Mouse (Mus musculus) liver, embryonic 14.5 days (tissue): Measurements from ENCODE around the gene Olfr69. TPM values are rescaled to one million over a fixed set of nuclear protein-coding genes. Genes with fewer than 3 reads are reported as not detected.
"Not testable (repeated sequence)": the region's sequence is repeated elsewhere in the genome, so short reads cannot be mapped to it uniquely, and the experiment has no call there.

Experiments used
- ATAC-seq: fragments of 200-750 bp; cut with Nextera tagmentation; 2 replicates; pipeline ENCODE4 v1.8.0; 2017; ENCODE audit warnings: moderate number of reproducible peaks, mild to moderate bottlenecking, moderate library complexity; ENCODE audit not compliant: insufficient read depth
- DNase-seq, 3 experiments: peaks; one replicate each; pipeline ENCODE4 v3.0.0-alpha.2; 2012 to 2013; ENCODE audit warnings: low read depth in 3 of 3, low spot score in 3 of 3
- H3K27ac ChIP-seq: fragments of 300-500 bp; sonication (generic); 2 replicates; pipeline ENCODE4 v1.5.1; 2014; ENCODE audit warnings: moderate library complexity, mild to moderate bottlenecking, control low read depth, inconsistent platforms
- H3K27me3 ChIP-seq: fragments of 300-500 bp; sonication (generic); 2 replicates; pipeline ENCODE4 v1.6.1; 2014; ENCODE audit warnings: mild to moderate bottlenecking, low read length, moderate library complexity; ENCODE audit not compliant: control insufficient read depth, insufficient read depth
- H3K36me3 ChIP-seq: fragments of 300-500 bp; sonication (generic); replicated peaks from 2 replicates; pipeline ENCODE4 v1.6.1; 2014; ENCODE audit warnings: low read depth; ENCODE audit not compliant: control insufficient read depth, insufficient read depth
- H3K4me1 ChIP-seq, 2 experiments: fragments of 200-500 bp in 1 of 2; fragments of 300-500 bp in 1 of 2; sonication (generic) in 1 of 2; replicated peaks; 2 replicates each; pipeline ENCODE4 v1.6.1; 2012 to 2014; ENCODE audit warnings: antibody characterized with exemption in 1 of 2, inconsistent platforms in 1 of 2, low read length in 1 of 2; ENCODE audit not compliant: control insufficient read depth in 2 of 2, insufficient read depth in 2 of 2
- H3K4me2 ChIP-seq: fragments of 300-500 bp; sonication (generic); 2 replicates; pipeline ENCODE4 v1.6.1; 2014; ENCODE audit warnings: low read depth, mild to moderate bottlenecking, control low read depth, moderate library complexity
- H3K4me3 ChIP-seq, 2 experiments: fragments of 200-500 bp in 1 of 2; fragments of 300-500 bp in 1 of 2; sonication (generic) in 1 of 2; 2 replicates each; pipeline ENCODE4 v1.5.1; 2012 to 2014; ENCODE audit warnings: low read depth in 2 of 2, low read length in 2 of 2, mild to moderate bottlenecking in 2 of 2, control low read depth in 1 of 2, inconsistent platforms in 1 of 2, moderate library complexity in 1 of 2; ENCODE audit not compliant: insufficient read depth in 1 of 2
- H3K9ac ChIP-seq: fragments of 300-500 bp; sonication (generic); replicated peaks from 2 replicates; pipeline ENCODE4 v1.6.1; 2014; ENCODE audit warnings: mild to moderate bottlenecking, control low read depth, moderate library complexity
- H3K9me3 ChIP-seq: fragments of 300-500 bp; sonication (generic); 2 replicates; pipeline ENCODE4 v1.6.1; 2016; ENCODE audit warnings: low read length, mixed read lengths; ENCODE audit not compliant: control insufficient read depth
- CTCF ChIP-seq: IDR thresholded peaks from 2 replicates; pipeline ENCODE4 v1.5.1; 2016; ENCODE audit warnings: antibody characterized with exemption, low read depth, control low read depth
- EP300 ChIP-seq: IDR thresholded peaks from 2 replicates; pipeline ENCODE4 v1.6.1; 2016; ENCODE audit warnings: antibody characterized with exemption, low read depth
- WGBS: fragments of 180-500 bp; shearing (Covaris S2); extraction: QIAGEN DNeasy Blood & Tissue Kit; methylation state at CpG from one replicate; pipeline ENCODE4 v1.1.7; 2014; ENCODE audit not compliant: insufficient replicate concordance; 5-methylcytosine and 5-hydroxymethylcytosine counted together
- polyA plus RNA-seq, 2 experiments: library from polyadenylated mRNA; depleted of rRNA in 1 of 2; stranded (reverse) in 1 of 2; unstranded in 1 of 2; fragments of >200 nt; fragmentation: Nextera tagmentation in 1 of 2; extraction: Ambion mirVana in 1 of 2; gene quantifications; 2 replicates each; pipeline versions ENCODE4 v1.2.1 to v1.2.3; 2012 to 2014

The Olfr69 gene
- polyA plus RNA-seq, 2 experiments, result not detected

DNA sequence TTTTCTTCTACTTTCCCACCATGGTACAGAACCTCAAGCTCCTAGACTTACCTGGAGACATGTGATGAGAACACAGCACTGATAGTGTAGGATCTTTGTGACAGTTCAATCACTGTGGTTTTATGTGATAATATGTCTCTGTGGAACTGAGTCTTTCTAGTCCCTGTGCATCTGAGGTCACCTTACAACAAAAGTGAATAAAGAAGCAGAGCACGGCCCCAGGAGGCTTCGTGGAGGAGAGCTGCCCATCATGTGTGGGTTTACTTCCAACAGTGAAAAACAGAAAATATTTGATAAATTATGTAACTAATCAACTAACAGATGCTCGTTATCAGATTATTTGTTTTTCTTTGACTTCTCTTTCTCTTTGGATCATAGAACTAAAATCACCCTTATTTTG lies 8.2 kb upstream of the Olfr69 start, which contains the start of gene Olfr68:
TSS of gene Olfr68 (minus strand) at position 101 of the 400 bp plus-strand sequence.
- H3K4me1 ChIP-seq, result peaks cover 0 to 7% of the 10 kb centered on the region in 2 experiments; a peak in 2 of 4 replicates
- DNase-seq, result no peak
- no peak within 1 kb of the TSS for H3K4me3 ChIP-seq
- no peak for TF ChIP-seq CTCF
- TF ChIP-seq EP300, result no peak
- whole genome bisulfite sequencing, result 62% methylated on average over 3 of the region's 3 CpGs
- no peak within 1 kb of the TSS for H3K27ac ChIP-seq
- H3K9ac ChIP-seq, result no peak within 1 kb of the TSS
- H3K9me3 ChIP-seq, result no peaks in the 10 kb centered on the region
- ATAC-seq, result no peak
- H3K27me3 ChIP-seq, result no peaks in the 10 kb centered on the region
- H3K4me2 ChIP-seq, result no peak within 1 kb of the TSS
- no peaks in the 10 kb centered on the region for H3K36me3 ChIP-seq

GRCm38 (mm10) chr7:103777652-103778051 lies 6.3 kb upstream of the Olfr69 start:
- not testable (repeated sequence) for H3K9me3 ChIP-seq, H3K9ac ChIP-seq, H3K4me3 ChIP-seq, H3K27me3 ChIP-seq, H3K4me2 ChIP-seq, H3K4me1 ChIP-seq, H3K36me3 ChIP-seq, H3K27ac ChIP-seq
- TF ChIP-seq EP300, result peak; percentile 57
- ATAC-seq, result peak; percentile 92
- WGBS, result 26% methylated on average over 4 of the region's 4 CpGs
- DNase-seq, result peak in 2 of 3 experiments; percentile 38

GRCm38 (mm10) chr7:103767687-103768086 lies 3.7 kb downstream of the Olfr69 start:
- not testable (repeated sequence) for H3K9me3 ChIP-seq, H3K36me3 ChIP-seq, H3K4me3 ChIP-seq, H3K4me1 ChIP-seq, H3K4me2 ChIP-seq, H3K27me3 ChIP-seq, H3K27ac ChIP-seq, H3K9ac ChIP-seq
- 23% methylated on average over 6 of the region's 6 CpGs for WGBS
- ATAC-seq (peak; percentile 82), DNase-seq (peak in 1 of 3 experiments; percentile 7)
- TF ChIP-seq EP300, result peak; percentile 37; the same call in 1 of the 2 replicates

GRCm38 (mm10) chr7:103762212-103762611 lies 9.2 kb downstream of the Olfr69 start:
- H3K27me3 ChIP-seq, H3K36me3 ChIP-seq, H3K27ac ChIP-seq, H3K9ac ChIP-seq, DNase-seq, H3K4me1 ChIP-seq, H3K9me3 ChIP-seq, H3K4me2 ChIP-seq, ATAC-seq, H3K4me3 ChIP-seq: not testable (repeated sequence)
- WGBS, result 38% methylated on average over 6 of the region's 6 CpGs

DNA sequence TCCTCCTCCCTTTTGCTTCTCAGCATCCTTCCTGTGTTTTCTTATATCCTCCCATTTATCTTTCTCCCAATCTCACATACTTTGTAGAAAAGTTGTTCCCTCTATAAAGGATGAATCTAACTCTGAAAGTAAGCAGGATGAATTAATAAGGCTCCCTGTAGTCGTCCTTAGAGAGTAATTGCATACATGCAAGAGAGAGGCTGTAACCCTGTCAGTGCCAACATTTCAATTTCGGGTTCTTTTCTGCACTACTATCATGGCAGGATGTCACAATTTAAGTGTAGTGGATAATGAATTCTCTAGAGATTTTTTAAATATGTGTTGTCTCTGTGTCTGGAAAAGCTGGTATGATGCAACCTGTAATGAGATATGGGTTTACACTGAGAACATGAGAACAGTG lies 14.2 kb downstream of the Olfr69 start, which contains the start of gene Olfr630:
TSS of gene Olfr630 (minus strand) at position 101 of the 400 bp plus-strand sequence.
- Histone ChIP-seq H3K36me3 (no peaks in the 10 kb centered on the region), H3K4me2 (no peak within 1 kb of the TSS), H3K9me3 (no peaks in the 10 kb centered on the region), H3K4me3 (no peak within 1 kb of the TSS), H3K4me1 (no peaks in the 10 kb centered on the region), H3K27ac (no peak within 1 kb of the TSS), H3K9ac (no peak within 1 kb of the TSS), H3K27me3 (no peaks in the 10 kb centered on the region)
- no peak for TF ChIP-seq CTCF
- WGBS, result 30% methylated on average over 2 of the region's 2 CpGs
- ATAC-seq (no peak), DNase-seq (no peak)

DNA sequence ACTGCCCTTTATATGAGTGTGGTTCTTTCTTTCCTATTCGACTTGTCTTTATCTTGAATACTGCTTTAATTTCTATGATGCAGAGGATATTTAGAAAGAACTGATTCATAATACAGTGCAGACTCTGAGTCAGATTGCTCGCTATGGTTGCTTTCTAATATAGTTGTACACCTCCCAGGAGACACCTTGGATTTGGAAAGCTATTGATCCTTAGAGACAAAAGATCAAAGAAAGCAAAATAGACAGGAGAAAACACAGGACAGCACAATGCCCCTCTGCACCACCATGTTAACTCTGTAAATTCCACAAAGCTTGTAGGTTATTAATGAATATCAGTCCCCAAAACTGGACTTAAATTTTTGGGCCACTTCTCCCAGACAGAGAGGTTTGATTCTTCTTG lies 26.6 kb downstream of the Olfr69 start, which contains the start of gene Olfr629:
TSS of gene Olfr629 (minus strand) at position 101 of the 400 bp plus-strand sequence.
- Histone ChIP-seq H3K4me3 (no peak within 1 kb of the TSS), H3K27me3 (no peaks in the 10 kb centered on the region), H3K4me2 (no peak within 1 kb of the TSS), H3K9ac (no peak within 1 kb of the TSS), H3K27ac (no peak within 1 kb of the TSS), H3K36me3 (no peaks in the 10 kb centered on the region), H3K4me1 (no peaks in the 10 kb centered on the region), H3K9me3 (no peaks in the 10 kb centered on the region)
- 54% methylated on average over 2 of the region's 2 CpGs for WGBS
- DNase-seq (no peak), ATAC-seq (no peak)
- TF ChIP-seq EP300, result no peak
- TF ChIP-seq CTCF, result no peak
